Mouse (Mus musculus) fibroblast of lung, adult 2 months (primary cell): Measurements from ENCODE around the gene Onecut1.

Source experiments
- DNase-seq: peaks from one replicate; pipeline ENCODE4 v3.0.0-alpha.2; 2011; ENCODE audit warnings: low read depth

Onecut1 gene

GRCm38 (mm10) chr9:74912619-74913376 lies 51.1 kb downstream of the Onecut1 start:
- peak; percentile 46 for DNase-seq

DNA sequence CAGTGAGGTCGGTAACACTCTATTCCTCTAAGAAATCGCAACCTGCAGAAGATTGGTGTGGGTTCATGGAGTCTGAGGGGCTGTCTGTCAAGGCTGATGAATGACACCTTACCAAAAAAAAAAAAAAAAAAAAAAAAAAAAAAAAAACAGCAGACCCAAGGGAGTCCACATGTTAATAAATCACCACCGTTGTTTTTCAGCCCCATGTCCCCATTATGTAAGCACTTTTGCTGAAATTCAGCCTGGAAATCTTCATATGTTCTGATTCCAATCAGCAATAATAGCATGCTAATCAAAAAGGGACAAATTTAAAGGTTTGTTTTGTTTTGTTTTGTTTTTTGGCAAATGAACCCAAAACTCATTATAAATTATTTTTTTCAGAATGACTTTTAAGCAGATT lies 53.9 kb downstream of the Onecut1 start:
- no peak for DNase-seq

DNA sequence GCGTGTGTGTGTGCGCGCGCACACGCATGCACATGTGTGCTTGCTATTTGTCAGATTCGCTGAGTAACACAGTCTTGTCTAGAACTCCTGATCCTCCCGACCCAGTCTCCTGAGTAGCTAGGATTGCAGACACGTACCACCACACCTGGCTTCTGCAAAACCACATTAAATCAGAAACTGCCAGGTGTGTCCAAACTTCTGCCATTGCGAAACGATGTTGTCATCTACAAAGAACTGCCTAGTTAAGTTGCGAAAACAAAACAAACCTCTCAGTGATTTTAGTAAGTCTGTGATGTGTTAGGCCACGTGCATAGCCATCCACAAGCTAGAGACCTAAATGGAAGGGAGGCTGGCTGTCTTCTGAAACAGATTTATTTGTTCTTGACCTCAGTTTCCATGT lies 58.7 kb downstream of the Onecut1 start:
- DNase-seq: no peak

DNA sequence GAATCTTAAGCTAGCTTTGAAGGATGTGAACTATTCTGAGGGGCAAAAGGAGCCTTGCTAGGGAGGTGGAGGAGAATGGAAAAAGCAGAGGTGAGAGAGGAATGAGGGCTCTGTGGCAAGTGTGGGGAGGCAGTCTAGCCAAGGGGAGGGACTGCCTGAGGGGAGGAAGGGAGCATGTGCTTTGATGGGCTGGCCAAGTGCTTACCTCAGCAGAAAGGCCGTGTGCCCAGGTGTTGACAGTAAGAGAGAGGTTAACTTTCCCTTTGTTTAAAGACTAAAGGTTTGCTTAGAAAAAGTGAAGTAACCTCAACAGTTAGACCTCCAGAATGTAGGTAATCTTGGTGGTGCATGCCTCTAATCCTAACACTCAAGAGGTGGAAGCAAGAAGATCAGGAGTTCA lies 59.7 kb downstream of the Onecut1 start:
- DNase-seq: no peak

DNA sequence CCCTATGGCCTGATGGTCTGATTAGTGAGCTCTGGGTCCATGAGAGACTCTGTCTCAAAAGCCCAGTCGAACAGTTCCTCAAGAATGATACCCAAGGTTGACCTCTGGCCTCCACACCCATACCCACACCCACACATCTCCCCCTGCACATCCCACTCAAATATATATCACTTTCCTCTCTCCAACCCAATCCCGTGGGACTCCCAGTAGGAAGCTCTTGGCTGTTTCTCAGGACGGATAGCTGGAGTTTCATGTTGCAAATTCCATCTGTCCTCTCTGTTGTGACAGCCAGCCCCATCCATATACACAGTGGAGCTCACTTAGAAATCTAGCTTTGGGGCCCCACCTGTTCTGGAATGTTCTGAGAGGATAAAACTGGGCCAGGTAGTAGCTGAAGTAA lies 61.2 kb downstream of the Onecut1 start:
- no peak for DNase-seq

DNA sequence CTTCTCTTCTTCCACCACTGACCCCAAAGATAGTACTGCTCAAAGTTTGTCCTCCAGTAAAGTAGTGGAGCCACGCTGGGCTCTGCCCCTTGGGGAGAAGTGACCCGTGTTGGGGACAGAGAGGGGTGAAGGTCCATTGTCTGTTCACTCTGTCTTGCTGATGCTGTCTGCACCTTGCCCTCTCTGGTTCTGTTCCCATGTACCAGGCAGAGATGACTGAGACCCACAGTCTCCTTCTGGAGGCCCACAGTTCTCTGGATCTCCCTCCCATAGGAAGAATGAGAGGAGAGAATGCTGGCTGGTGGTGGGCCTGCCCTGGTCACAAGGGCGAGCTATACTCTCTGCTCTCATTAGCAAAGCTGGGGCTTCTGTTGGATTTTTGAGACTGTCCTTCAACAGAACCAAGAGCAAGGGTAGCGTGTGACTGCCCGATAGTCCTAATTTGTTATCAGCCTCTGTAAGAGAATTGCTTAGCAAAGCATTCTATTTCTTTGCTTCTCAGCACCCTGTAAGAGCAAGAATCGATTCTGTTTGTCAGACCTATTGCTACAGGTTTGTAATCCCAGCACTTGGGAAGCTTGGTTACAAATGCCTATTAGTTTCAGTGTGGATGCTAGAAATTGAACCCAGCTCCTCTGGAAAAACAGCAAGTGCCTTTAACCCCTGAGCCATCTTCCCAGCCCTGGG lies 61.7 kb downstream of the Onecut1 start:
- no peak for DNase-seq

- DNase-seq: no peak
These were observed 63.6 kb downstream of the Onecut1 start for GRCm38 (mm10) chr9:74925220-74925769.

DNA sequence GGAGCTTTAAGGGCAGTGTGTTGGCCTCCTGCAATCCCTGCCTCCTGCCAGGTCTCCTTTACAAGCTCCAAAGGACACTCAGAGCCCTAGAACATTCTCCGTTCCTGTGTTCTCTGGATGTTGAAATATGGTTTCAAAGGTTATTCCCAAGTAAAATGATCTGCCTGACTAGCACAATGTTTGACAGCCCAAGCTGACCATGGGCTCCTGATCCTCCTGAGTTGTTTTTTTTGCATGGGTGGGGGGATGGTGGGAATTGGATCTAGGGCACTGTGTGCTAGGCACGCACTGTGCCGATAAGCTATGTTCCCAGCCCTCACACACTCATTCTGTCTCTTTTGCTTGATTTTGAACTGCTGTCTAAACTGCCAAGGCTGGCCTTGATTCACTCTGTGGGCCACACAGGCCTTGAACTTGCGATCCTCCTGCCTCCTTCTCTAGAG lies 68.3 kb downstream of the Onecut1 start:
- no peak for DNase-seq

DNA sequence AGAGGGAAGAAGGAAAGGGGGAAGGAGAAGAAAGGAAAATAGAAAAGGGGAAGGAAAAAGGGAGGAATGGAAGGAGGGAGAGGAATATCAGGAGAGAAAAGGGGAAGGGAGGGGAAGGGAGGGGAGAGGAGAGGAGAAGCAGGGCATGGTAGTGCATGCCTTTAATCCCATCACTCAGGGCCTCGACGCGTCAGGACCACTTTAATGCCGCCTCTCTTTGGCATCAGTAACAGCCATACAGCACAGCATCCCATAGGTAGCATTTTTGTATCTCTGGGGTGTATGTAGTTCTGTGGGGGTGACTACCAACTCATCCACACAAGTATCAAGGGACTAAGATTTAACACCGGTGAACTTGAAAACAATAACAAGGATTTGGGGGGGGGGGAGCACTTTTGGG lies 68.9 kb downstream of the Onecut1 start:
- DNase-seq: no peak

- DNase-seq: no peak
These were observed 73.6 kb downstream of the Onecut1 start for GRCm38 (mm10) chr9:74935289-74935688.

DNA sequence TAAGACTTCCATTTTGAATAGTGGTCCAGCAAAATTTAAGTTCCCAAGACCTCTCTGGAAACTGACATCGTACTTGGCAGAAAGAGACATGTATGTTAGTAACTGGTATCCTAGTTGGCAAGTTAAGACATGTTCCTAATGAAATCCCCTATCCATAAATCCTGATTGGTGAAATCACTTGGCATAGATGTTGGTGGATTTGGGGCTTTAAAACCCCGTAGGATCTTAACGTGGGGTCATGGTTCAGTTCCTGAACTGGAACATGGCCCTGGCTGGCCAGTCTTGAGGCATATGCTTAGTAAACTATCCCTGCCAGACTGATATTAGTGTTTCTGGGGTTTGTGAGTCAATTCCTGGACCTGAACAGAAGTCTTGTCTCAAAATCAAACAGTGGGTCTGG lies 76.0 kb downstream of the Onecut1 start:
- no peak for DNase-seq

DNA sequence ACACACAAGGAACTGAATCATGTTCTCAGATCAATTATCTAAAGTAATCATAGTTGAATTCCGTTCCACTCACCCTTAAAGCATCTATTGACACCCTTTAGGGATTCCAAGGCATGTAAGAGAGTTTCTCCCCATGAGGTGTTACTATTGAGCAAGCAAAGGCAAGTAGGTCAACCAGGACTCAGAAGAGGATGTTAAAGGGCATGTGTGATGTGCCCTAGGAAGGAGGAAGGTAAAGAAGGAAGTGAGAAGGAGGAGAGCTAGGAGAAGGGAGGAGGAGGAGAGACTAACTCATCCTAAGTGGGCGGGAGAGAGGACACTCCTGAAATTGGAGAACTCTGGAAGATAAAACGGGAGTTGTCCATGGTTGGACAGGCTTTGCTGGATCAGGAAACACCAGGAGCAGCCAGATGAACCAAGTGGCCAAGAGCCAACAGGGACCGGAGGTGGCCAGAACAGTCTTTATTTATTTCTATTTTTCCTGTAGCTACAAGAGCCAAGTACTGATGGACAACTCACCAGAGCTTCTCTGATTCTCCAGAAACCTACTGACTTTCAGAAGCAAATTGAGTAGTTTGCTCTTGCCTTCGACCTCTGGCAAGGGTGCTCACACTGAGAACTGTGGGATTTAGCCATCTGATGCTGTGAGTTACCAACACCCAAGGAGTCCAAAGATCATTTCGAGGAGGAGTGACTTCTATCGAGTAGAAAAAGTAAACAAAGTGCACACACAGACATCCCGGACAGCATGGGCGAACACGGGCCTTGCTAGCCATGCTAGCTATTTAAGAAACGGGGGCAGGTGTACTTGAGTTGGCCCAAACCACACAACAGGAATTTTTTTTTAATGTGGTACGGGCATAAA lies 77.2 kb downstream of the Onecut1 start:
- no peak for DNase-seq
